Mouse (Mus musculus) T-helper 2 cell (primary cell): ENCODE measurements at regions not wholly inside any gene's neighbourhood (a gene's known extent, or its start where the extent isn't known, plus 50 kb on each side); places are given as distances from the start of the nearest gene placed in this dataset.

ENCODE experiments used
- in situ Hi-C: fragments of 300-600 bp; cut with MboI, MseI; formaldehyde crosslinking; loops from one replicate; pipeline ENCODE4 v1.15.1; 2025; ENCODE audit warnings: high pct_unique_total_duplicates

DNA sequence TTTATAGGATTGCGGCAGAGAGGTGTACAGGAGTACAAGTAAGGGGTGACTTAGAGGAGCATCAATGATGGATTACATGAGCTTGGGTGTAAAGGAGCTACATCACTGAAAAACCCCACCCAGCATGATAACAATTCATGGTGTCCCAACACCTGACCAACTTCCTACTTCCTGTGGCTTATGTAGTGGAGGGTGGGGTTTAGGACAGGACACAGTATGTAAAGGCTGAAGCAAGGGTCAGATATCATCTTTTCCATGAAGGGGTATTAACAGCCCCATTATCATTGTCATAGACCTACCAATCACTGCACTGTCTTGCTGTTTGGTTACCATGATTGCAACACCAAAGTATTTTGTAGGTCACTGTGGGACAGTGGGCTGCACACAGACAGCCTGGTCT, 2529.8 kb upstream of the Gm8797 start:
- in situ Hi-C loops, result loop anchor here (5.0 to 25.0 kb wide), 2 partner anchors 86 to 691 kb away; no protein-coding TSS in a partner anchor
